Mouse (Mus musculus) monocyte, adult 2 months (primary cell): Measurements from ENCODE around the gene Ank2.
"Not testable (repeated sequence)": the region's sequence is repeated elsewhere in the genome, so short reads cannot be mapped to it uniquely, and the experiment has no call there.

Experiments used
- DNase-seq, 2 experiments: peaks; one replicate each; pipeline ENCODE4 v3.0.0; 2022; ENCODE audit warnings: low spot score in 2 of 2, low read depth in 1 of 2

Ank2 gene

DNA sequence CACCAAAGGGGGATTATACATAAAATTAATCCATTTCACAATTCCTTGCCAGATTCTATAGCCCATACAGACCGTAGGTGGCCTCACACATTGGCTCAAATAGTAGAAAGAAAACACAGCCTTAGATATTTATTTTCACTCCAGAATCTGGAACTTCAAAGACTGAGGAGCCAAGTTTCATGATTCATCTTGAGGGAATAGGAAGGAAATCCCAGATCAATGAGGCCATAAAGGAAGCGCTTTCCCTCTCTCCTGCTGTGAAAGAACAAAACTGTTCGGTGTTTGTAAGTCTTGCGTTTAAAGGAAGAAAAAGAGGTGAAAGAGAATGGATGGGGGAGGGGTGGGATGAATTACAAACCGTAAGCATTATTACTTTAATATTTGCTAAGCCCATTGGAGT is 137.8 kb downstream of the Ank2 start:
- no peak for DNase-seq

DNA sequence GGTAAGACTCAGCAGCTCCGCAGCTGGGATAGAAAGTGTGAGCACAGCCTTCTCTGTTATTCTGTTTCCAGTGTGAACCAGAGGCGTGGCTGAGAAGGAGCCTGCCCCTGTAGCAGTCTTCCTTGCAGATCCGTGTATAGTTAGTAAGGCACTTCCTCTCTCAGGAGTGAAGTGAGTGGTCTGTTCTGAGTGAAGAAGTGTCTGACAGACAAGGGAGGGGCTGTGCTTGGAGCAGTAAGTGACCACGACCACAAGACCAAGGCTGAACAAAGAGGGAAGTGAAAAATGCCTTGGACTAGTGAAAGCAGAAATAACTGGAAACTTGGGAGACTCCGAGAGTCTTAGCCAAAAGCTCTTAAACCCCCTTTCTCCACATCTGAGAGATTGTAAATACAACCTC is 143.9 kb downstream of the Ank2 start:
- peak; percentile 49 to 68 for DNase-seq

DNA sequence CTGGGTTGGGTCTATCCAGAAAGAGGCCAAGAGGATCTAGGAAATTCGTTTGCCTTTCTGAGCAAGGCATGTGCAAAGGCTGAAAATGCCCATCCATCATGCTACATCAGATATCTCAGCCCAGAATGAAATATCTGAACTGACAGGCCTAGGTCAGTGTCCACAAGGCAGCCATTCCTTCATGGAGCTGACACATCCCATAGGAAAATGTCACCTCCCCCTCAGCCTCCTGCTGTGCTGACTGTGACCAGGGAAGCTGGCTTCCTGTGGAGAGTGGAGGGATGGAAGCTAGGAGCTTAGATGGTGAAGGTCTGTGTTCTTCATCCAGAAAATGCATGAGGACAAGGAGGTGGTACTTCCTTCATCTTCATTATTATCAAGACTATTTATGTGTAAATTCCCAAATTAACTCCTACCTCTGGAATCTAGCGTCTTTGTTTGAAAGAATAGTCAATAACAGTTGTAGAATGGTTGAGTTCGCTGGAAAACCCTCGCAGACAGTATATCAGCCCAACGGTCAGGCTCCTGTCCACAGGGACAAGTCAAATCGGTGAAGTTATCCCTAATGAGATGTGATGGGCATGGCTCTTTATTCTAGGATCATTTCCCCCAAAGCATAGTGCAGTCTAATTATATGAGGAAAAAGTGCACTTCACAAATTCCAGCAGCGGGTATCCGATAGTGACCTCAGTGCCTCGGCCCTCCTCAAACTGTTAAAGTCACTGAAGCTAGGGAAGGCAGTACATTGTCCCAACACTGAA is 148.4 kb downstream of the Ank2 start:
- no peak for DNase-seq

DNA sequence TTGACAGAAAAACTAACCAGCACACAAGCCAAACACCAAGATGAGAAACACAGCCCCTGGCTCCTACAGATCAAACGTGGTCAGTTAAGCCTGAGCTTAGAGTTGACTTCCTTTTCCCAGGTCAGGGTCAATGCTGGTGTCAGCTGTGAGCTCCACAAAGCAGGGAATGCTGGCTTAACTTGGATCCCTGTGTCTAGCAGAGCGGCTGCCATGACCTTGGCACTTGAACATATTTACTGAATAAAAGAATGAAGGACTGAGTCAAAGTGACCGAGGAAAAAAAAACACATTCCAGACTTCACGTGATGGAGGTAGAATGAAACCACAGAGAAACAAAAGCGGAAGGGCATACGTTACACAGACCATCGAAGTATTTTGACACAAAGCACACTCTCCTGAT is 150.2 kb downstream of the Ank2 start:
- DNase-seq: no peak

DNA sequence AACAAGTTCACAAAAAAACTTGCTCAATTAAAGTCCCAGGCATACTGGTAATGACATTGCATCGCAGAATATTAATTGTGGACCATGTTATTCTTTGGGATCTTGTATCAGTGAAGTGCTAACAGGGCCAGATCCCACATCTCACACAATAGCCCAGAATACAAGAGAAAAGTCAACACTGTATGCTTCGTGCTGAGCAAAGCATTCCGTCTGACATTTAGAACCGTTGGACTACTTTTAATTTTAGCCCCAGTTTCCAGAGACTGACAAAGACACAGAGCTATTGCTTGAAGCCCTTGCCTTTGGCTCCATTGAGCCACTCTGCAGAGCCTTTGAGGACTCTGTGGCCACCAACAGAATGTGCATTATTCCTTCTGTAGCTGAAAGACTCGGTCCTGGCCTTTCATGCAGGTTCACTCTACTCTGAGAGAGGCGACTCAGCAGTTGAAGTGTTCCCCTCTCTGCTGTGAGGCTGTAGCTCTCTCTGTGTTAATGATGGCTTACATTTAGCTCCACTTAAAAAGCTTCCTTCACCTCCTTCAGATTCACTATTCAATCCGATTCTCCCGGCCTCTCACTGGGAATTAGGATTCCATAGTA is 153.2 kb downstream of the Ank2 start:
- no peak for DNase-seq

DNA sequence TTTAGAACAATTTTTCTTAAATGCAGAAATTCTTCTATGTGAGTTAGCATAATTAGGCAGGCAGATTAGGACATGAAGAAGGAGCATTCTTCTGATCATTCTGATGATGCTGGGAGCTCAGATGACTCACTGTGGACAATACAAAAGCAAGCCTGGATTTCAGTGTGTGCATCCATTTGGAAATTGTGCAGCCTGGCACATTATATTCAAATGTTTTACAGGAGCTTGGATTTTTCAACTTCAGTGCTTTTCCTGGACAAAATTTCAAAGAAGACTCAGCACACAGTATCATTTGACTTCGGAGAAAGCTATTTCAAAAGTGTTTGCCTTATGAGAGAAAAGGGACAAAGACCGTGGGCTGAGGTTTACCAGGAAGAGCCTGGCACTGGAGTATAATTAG is 157.8 kb downstream of the Ank2 start:
- no peak for DNase-seq

DNA sequence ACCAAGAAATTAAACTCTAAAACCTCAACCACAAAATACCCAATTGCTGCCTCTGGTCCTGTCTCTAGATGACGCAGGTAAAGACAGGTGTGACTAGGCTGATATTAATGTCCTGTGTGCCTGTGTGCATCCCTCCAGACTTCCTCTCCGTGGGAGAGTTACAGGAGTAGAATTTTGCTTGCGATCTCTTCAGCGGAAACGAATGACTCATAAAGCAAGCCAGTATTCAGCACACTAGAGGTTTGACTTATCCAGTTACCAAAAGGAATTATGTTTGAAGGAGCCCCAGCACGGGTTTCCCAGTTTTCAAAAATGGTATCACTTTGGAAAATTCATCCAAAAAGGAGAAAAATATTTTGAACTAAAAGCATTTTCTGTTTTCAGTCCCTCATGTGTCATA is 164.3 kb downstream of the Ank2 start:
- DNase-seq: no peak

DNA sequence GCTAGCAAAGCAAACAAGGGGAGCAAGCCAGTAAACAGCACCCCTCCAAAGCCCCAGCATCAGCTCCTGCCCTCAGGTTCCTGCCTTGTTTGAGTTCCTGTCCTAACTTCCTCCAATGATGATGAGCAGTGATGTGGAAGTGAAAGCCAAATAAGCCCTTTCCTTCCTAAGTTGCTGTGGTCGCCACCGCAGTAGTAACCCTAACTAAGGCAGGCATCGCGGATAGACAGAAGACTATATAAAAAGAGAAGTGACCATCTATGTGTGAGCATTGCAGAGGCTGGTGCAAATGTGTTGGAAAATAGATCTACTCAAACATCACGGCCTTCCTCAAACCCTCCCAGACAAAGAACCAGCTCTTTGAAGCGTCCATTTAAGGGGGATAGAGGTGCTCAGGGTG is 167.6 kb downstream of the Ank2 start:
- peak in 1 of 2 experiments; percentile 14 for DNase-seq

DNA sequence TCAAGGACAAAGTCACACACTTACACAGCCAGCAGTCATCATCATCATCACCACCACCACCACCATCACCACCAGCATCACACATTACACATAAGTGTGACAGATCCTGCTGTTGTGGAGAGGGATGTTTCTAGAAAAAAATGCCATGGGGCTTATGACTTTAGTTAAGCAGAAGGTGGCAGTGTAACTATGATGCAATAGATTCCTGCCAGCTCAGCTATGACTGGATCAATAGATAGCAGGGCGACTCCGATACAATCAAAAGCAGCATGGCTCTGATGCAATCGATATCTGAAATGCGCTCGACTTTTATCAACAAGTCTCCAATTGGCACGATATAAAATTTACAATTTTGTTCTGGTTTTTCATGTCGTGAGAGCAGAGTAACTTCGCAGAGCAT is 172.8 kb downstream of the Ank2 start:
- DNase-seq: no peak

DNA sequence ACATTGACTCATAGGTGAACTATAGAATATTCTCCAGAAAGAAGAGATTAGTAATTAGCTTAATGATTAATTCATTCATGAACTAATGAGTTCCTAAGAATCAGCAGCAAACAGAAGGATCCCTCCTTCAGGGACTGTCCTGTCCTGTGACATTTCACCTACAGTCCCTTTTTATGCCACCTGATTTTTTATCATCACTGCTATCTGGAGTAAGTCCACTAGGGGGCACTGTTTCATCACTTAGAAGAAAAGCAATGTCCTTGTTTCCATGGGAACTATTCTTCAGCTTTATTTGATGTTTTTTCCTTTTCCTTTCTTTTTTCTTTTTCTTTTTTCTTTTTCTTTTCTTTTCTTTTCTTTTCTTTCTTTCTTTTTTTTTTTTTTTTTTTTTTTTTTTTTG is 176.3 kb downstream of the Ank2 start:
- no peak for DNase-seq

DNA sequence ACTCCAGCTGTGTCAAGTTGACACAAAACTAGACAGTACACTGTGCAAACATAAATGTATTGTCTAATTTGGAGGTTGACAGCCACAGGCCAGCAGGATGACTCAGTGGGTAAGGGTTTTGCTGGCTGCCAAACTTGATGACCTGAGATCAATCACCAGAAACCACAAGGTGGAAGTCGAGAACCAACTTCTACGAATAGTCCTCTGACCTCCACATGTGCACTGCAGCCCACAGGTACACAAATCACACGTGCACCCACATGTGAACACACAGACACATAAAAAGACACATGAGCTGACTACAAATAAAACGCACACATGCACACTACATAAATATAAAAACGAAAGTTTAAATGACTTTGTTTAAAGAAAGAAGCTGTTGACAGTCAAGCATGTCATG is 177.5 kb downstream of the Ank2 start:
- no peak for DNase-seq

DNA sequence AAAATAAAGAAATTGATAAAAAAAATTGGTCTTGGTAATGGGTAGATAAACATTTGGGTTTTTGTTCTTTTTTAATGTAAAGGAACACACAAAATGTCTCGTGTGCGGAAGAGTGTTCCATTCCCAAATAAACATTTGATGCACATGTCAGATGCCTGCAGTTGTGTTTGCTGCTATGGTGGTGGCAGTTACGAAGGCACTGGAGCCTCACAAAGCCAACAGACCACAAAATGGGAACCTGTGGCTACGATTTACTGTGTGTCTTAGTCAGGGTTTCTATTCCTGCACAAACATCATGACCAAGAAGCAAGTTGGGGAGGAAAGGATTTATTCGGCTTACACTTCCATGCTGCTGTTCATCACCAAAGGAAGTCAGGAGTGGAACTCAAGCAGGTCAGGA is 178.1 kb downstream of the Ank2 start:
- not testable (repeated sequence) for DNase-seq

DNA sequence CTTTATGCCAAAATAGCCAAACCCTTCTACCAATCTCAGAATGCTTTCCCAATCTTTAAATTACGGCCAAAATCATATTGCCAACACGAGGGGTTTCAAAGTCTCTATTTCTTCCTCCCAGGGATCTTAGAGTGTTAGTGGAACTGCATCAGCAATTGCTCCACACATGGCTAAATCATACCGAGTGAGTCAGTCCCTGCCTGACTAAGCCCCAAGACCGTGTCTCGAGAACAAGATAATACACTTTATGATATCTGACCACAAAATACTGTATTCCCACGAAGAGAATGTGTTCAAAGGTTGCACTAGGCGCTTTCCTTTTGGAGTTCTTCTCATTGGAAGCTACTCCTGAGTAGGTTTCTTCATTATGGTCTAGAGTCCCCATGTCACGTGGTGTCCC is 178.8 kb downstream of the Ank2 start:
- DNase-seq: no peak

DNA sequence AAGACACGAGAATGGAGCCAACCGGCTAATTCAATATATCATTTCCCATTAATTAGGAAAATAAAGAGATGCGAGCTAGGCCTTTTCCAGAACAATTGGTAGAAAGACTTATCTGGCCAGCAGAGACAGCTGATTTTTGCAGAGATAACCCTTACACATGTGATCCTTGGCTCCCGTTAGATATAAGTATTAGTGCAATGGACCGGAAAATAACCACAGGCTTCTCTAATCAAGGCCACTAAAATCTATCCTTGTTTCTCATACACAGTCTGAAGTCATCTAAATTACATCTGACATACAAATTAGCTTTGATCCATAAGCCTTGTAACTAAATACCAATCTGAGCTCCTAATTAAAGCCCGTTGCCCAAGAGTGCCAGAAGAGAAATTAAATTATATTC is 181.5 kb downstream of the Ank2 start:
- no peak for DNase-seq

DNA sequence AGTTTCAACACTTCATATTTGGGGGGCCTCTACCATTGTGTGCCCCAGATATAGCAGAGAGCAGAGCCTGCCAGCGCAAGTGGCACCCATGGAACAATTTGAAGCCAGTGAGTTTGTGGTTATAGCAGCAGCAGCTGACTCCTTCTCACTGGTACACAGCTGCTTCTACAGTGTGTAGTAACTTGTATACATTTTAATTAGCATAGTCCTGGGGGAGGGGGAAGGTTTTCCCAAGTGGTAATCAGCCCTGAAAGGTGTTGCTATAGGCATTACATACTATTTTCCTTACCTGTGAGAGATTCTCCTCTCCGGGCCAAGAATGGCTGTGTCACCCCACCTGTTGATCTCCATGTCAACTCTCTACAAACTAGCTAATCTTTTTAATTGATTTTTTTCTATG is 182.4 kb downstream of the Ank2 start:
- DNase-seq: no peak

DNA sequence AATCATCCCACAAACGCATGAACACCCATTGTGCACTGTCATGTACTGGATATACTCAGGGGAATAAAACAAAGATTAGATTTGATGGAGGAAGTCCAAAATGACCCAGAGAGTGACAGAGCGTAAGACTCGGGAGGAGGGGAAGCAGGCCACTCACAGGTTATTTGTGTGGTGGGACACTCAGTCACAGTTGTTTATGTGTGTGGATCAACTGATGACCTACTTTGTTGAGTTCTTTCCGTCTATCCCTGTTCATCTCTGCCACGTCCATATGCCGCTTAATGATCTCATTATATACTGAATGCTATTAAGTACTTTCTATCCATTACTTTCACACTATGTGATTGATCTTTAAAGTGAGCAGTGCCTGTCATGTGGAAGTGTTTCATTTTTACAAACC is 187.6 kb downstream of the Ank2 start:
- no peak for DNase-seq

DNA sequence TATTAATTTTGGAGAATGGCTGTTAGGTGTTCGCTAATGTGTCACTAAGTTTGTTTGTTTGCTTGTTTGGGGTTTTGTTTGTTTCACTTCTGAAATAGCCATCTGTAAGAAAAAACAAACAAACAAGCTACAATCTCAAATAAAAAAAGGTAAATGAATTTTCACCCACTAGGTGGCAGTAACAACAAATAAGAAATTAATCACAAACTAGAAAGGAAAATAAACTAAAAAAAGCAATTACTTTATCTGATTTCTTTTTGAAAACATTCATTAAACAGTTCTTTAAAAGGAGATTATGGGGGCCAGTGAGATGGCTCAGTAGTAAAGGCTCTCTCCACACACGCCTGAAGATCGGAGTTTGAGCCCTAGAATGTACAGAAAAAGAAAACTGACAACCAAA is 189.1 kb downstream of the Ank2 start:
- DNase-seq: no peak

DNA sequence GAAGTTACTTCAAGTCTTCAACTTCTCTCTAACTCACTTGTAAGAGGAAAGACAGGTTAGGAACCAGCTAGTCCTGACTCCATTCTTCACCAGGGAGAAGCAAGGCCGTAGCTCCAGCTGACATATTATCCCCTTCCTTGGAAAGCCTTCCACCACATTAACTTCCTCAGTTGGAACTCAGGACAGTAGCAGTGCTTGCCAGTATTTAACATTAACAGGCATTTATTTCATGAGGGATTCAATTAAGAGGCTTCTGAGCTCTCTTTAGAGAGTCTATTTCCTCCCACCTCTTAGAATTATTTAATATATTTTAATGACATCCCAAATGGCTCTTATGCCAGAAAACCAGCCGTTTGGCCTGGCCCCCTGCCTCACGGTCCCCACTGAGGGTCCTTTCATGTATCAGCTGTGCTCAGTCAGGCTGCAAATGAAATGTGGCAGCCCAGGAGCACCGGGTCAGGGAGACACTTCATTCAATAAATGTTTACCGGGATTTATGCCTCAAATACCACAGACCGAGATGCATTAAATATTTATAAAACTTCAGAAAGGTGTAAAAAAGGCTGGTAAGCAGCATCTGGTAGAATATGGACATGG is 195.1 kb downstream of the Ank2 start:
- no peak for DNase-seq

DNA sequence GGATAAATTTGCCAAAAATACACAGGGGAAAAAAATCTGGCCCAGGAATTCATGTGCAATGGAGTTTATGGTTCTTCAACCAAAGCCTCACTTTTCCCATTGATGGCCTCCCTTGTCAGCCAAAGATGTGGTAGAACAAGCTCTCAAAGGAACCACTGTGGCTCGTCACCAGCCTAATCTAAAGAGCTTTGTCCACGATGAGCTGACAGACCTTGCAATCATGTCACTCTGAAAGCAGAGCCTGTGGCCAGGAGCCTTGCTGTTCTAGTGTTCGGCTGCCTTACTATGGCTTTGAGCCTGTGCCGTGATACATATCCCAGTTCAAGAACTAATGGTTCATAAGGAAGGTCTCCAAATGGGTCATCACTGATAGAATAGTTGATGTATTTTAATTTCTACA is 196.1 kb downstream of the Ank2 start:
- no peak for DNase-seq

DNA sequence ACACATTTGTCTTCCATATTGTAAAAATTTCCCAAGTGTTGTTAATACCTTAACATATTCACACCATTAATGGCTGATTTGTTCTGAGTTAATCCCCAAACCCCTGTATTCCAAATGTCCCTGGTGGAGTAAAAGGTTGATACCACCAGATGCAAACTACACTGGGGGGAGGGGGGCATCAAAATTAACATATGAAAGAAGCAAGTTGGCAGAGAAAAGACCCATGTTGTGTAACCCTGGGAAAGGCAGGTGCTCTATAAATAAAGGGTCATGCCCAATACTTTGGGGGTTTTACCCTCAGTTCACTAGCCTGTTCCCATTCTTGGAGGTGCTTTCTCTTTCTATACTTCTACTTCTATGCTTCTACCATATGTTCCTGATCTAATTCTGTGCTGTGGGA is 198.4 kb downstream of the Ank2 start:
- DNase-seq: no peak

DNA sequence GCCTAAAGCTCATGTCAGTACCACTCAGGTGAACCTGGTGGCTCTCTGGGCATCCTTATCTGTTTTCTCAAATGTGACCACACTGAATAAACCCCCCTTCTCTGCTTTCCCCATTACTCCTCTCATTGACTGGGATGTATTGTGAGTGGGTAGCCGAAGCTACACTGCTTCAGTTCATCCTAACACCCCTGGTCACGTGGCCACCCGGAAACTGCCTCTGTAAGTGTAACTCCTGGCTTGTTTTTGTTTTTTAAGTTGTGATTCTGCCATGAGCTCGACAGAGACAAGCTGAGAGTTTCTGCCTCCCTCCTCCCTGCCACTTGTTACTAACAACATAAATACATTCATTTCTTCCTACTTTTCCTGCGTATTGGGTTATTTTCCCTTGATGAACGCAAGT is 203.2 kb downstream of the Ank2 start:
- no peak for DNase-seq

DNA sequence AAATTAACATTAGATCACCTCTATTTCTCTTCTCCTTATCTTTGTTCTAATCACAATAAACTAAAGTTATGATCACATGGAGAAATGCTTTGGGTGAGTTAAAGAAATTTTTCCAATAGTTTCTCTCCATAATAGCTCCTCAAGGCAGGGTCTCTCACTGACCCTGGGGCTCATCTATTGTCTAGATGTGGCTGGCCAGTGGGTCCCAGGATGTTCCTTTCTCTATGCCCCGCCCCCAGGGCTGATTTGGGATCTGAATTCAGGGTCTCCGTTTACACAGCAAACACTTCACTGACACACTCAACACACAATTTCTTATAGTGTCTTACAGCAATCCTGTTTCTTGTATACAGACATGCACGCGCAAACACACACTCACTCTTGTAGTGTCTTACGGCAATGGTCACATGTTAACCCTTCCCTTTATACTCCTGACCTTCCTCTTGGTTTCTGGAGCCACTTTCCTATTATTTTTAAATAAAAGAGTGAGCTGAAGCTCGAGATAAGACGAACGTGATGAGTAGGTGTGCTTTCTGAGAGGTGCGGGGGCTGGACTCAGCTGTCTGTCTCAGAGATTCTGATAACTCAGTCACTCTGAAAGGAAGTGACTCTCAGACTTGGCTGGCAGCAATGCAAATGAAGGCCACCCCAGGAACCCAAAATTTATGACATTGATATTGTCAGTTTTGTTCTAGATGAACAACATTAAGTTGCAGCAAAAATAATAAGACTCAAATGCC is 204.4 kb downstream of the Ank2 start:
- DNase-seq: no peak
